Mouse (Mus musculus) liver, postnatal 0 days (tissue): Measurements from ENCODE around the gene Macrod2.

Source experiments
- CTCF ChIP-seq: sonication (generic); IDR thresholded peaks from 2 replicates; pipeline ENCODE4 v1.5.1; 2016; ENCODE audit warnings: antibody characterized with exemption, low read depth
- EP300 ChIP-seq: IDR thresholded peaks from 2 replicates; pipeline ENCODE4 v1.6.1; 2016; ENCODE audit warnings: antibody characterized with exemption, low read depth, mild to moderate bottlenecking

DNA sequence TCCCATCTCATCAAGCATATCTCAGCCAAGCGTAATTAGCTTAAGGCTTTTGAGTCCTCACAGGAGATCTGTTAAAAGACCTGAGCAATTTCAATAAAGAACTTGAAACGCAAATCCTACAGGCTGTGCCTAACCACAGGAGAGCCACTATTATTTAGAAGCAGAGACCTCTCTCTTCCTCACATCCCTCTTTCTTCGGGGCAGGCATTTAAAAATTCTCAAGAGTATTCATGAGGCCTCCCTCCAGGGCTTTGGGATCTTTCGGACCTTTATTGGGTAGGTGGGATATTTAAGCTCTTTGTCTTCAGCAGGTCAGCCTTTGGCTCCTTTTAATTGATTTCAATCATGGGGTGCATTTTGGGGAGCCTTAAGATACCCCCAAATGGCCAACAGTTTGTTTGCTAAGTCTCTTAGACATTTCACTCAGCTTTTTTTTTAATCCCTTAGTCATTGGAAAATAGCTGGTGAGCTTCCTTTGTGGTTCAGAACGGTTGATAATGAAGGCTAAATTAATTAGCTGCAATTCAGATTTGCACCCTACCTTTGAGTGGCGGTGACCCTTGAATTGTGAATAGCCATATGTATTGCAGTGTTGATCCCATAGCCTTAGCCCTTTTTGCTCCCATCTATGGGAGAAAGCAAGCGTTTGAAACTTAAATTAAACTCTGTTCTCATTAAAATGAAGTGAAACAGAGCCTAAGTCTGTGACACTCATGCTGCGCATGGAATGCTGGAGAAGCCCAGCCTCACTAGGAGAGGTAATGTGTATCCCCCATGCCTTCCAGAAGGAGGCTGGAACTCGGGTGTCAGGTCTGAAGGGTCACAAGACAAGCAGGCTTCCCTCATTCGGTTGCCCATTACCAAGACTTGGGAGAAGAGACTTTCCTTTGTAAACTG lies 1940.2 kb downstream of the Macrod2 start:
- TF ChIP-seq CTCF (no peak), EP300 (no peak)
